Mouse (Mus musculus) liver, postnatal 0 days (tissue): ENCODE measurements at regions not wholly inside any gene's neighbourhood (a gene's known extent, or its start where the extent isn't known, plus 50 kb on each side); places are given as distances from the start of the nearest gene placed in this dataset.

ENCODE experiments used
- ATAC-seq: fragments of 200-750 bp; cut with Nextera tagmentation; 2 replicates; pipeline ENCODE4 v1.8.0; 2017; ENCODE audit warnings: mild to moderate bottlenecking, moderate library complexity
- DNase-seq: peaks from one replicate; pipeline ENCODE4 v3.0.0-alpha.2; 2016
- H3K27ac ChIP-seq: fragments of 300-500 bp; sonication (generic); 2 replicates; pipeline ENCODE4 v1.5.1; 2014; ENCODE audit warnings: antibody characterized with exemption, moderate library complexity, mild to moderate bottlenecking, low read depth
- H3K27me3 ChIP-seq: fragments of 300-500 bp; sonication (generic); 2 replicates; pipeline ENCODE4 v1.6.1; 2014; ENCODE audit warnings: low read length, control low read depth, mixed read lengths; ENCODE audit not compliant: insufficient read depth
- H3K36me3 ChIP-seq: fragments of 300-500 bp; sonication (generic); replicated peaks from 2 replicates; pipeline ENCODE4 v1.6.1; 2014; ENCODE audit warnings: mild to moderate bottlenecking, control low read depth, low read length, moderate library complexity, mixed read lengths; ENCODE audit not compliant: insufficient read depth
- H3K4me1 ChIP-seq: fragments of 300-500 bp; sonication (generic); 2 replicates; pipeline ENCODE4 v1.6.1; 2014; ENCODE audit warnings: antibody characterized with exemption, mild to moderate bottlenecking, control low read depth; ENCODE audit not compliant: insufficient read depth
- H3K4me2 ChIP-seq: fragments of 300-500 bp; sonication (generic); 2 replicates; pipeline ENCODE4 v1.6.1; 2014; ENCODE audit warnings: low read depth, mild to moderate bottlenecking, low read length, moderate library complexity, mixed read lengths
- H3K4me3 ChIP-seq: fragments of 300-500 bp; sonication (generic); 2 replicates; pipeline ENCODE4 v1.5.1; 2014; ENCODE audit warnings: low read depth, low read length
- H3K9ac ChIP-seq: fragments of 300-500 bp; sonication (generic); replicated peaks from 2 replicates; pipeline ENCODE4 v1.6.1; 2014; ENCODE audit warnings: mild to moderate bottlenecking, moderate library complexity
- H3K9me3 ChIP-seq: fragments of 300-500 bp; sonication (generic); 2 replicates; pipeline ENCODE4 v1.6.1; 2016; ENCODE audit warnings: mild to moderate bottlenecking, control low read depth, low read length, mixed read lengths
- CTCF ChIP-seq: sonication (generic); IDR thresholded peaks from 2 replicates; pipeline ENCODE4 v1.5.1; 2016; ENCODE audit warnings: antibody characterized with exemption, low read depth
- EP300 ChIP-seq: IDR thresholded peaks from 2 replicates; pipeline ENCODE4 v1.6.1; 2016; ENCODE audit warnings: antibody characterized with exemption, low read depth, mild to moderate bottlenecking
- WGBS: fragments of 180-500 bp; shearing (Covaris S2); extraction: QIAGEN DNeasy Blood & Tissue Kit; methylation state at CpG from one replicate; pipeline ENCODE4 v1.1.7; 2014; ENCODE audit not compliant: insufficient replicate concordance; 5-methylcytosine and 5-hydroxymethylcytosine counted together

DNA sequence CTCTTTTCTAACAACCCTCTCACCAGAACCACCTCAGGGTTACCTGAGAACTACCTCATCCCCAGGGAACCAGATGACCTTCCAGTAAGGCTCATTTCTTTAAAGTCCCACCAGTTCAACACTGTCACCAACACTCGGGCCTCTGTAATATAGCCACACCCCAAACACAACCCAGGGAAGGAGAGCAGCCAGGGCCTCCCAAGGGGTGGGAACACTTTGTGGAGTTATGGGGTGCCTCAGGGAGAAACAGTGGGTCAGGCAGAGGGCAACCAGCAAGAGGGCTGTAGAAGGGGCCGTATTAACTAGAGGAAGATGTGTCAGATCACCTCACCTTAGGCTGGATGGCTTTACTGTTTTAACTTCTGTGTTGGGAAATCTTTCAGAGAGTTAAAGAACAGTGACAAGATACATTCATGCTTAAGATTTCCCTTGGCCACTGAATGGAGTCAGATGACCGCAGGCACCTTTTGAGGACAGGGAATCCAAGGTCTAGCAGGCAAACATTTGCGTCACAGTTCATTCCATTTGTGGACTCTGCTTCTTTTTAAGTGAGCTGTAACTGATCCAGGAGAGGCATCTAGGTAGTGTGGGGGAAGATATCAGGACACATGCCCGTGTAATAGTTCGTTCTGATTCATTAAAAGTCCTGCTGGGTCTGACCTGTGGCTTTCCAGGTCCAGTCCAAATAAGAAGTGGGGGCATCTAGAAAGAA, 67.9 kb upstream of the Slc35c1 start:
- ATAC-seq (no peak), DNase-seq (no peak)
- H3K4me2 ChIP-seq, result no peak overlapping the region
- no peaks in the 10 kb centered on the region for H3K36me3 ChIP-seq
- no peak overlapping the region for H3K9ac ChIP-seq
- no peaks in the 10 kb centered on the region for H3K27me3 ChIP-seq
- TF ChIP-seq EP300, result no peak
- TF ChIP-seq CTCF, result no peak
- no peaks in the 10 kb centered on the region for H3K9me3 ChIP-seq
- H3K4me3 ChIP-seq, result no peak overlapping the region
- WGBS, result 69% methylated on average over 6 of the region's 6 CpGs
- H3K4me1 ChIP-seq, result 0 out of 2 replicates have a peak, but pooled peaks cover 2% of the 10 kb centered on the region
- no peak overlapping the region for H3K27ac ChIP-seq

DNA sequence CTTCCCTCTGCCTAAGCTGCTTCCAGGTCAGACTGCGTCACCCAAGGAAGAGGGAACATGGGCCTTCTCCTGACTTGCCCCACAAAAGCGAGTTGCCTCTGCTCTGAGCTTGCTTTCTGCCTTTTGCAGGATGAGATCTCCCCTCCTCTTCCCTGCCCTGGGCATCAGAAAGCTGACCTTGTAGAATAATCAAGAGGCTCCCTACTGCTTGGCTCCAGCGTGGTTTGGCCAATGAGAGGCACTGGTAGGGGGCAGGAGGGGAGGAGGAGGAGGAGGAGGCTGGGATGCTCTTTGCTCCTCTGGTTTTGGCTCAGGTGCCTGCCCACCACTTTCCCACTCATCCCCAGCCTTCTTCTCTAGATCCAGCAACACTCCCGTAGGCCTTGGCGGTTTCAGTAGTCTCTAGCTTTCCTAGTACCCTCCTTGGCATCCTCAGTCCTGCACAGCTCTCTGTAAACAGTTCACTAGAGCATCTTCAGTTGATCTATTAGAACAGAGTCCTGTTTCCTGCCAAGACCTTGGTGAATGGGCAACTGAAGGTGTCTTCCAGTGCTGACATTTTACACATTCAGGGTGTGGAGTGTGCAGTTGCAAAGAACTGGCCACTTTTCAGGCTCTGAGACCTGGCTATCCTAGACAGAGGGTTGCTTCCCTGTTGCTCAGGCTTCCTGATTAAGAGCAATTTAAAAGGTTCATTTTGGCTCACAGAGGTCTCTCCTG, 66.5 kb upstream of the Slc35c1 start:
- Histone ChIP-seq H3K4me1 (0 out of 2 replicates have a peak, but pooled peaks cover 2% of the 10 kb centered on the region), H3K9me3 (no peaks in the 10 kb centered on the region), H3K36me3 (no peaks in the 10 kb centered on the region), H3K4me2 (no peak overlapping the region), H3K4me3 (no peak overlapping the region), H3K27ac (no peak overlapping the region), H3K9ac (no peak overlapping the region), H3K27me3 (no peaks in the 10 kb centered on the region)
- ATAC-seq (no peak), DNase-seq (no peak)
- 66% methylated on average over 5 of the region's 5 CpGs for WGBS
- TF ChIP-seq CTCF (no peak), EP300 (no peak)

DNA sequence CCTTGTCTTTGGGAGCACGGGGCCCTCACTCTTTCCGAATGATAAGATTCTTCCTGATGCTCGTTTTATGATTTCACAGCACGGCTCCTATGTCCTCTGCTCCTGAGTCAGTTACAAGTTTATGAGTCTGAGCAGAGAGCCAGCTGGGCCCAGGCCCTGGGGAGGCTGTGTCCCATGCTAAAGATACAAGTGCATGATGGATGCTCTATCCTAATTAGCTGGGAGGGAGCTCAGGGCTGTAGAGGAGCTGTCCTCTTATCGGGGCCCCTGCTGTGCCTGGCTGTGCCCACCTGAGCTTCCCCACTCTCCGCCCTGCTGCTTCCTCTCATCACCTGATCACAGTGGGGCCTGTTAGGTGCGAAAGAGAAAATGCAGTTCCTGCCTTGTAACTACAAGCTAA, 65.3 kb upstream of the Slc35c1 start:
- Histone ChIP-seq H3K4me2 (no peak overlapping the region), H3K9me3 (no peaks in the 10 kb centered on the region), H3K9ac (no peak overlapping the region), H3K36me3 (no peaks in the 10 kb centered on the region), H3K27me3 (no peaks in the 10 kb centered on the region), H3K27ac (no peak overlapping the region), H3K4me1 (0 out of 2 replicates have a peak, but pooled peaks cover 2% of the 10 kb centered on the region), H3K4me3 (no peak overlapping the region)
- ATAC-seq (no peak), DNase-seq (no peak)
- WGBS, result 66% methylated on average over 7 of the region's 7 CpGs
- TF ChIP-seq EP300 (no peak), CTCF (no peak)

DNA sequence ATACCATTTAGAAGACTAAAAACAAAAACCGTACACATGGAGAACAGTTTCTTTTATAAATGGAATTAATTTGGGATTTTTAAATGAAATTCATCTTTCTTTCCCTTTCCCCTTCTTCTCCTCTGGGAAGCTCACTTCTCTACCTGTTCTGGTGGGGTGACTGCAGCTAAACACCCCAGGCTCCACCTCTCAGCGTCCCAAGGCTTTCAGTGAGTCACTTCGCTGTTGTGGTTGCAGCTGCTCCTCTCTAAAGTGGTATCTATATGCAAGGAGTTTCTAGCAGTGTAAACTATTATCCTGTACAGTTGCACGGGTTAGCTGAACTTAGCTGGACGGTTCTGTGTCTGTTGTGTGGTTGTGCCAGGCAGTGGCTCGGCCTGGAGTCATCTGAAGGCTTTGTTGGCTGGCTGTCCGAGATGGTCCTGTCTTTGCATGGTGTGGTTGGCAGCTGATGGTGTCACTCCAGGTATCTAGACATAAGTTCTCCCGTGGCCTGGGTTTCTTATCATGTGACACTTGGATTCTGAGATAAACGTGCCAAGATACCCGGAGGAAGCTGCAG, 64.8 kb upstream of the Slc35c1 start:
- Histone ChIP-seq H3K27me3 (no peaks in the 10 kb centered on the region), H3K4me3 (no peak overlapping the region), H3K27ac (no peak overlapping the region), H3K9me3 (no peaks in the 10 kb centered on the region), H3K36me3 (no peaks in the 10 kb centered on the region), H3K4me1 (0 out of 2 replicates have a peak, but pooled peaks cover 2% of the 10 kb centered on the region), H3K4me2 (no peak overlapping the region), H3K9ac (no peak overlapping the region)
- no peak for TF ChIP-seq CTCF
- no peak for TF ChIP-seq EP300
- ATAC-seq (no peak), DNase-seq (no peak)
- WGBS, result 65% methylated on average over 10 of the region's 10 CpGs

DNA sequence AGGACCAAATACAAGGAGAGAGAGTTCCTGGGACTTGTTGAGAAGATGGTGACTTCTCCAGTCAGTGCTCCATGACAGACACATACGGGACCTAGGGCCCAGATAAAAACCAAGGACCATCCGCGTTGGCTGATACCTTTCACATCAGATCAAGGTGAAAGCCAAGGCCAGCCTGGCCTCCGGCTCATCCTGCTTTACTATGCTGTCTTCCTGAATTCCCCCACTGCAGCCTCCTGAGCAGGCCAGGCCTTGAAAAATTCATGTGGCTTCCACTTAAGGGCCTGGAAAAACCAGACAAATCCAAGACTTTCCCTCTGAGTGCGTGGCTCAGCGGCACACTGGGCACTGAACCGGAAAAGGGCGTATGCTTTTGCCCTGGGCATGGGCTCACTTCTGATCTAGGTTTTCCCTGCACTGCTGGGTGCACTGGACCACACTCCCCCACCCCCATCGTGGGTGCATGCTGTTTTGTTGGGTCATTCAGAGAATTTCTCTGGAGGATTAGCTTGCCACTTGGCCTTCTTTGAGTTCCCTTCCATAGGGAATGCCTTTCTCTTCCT, 64.1 kb upstream of the Slc35c1 start:
- H3K27ac ChIP-seq, result no peak overlapping the region
- H3K27me3 ChIP-seq, result no peaks in the 10 kb centered on the region
- WGBS, result 81% methylated on average over 9 of the region's 9 CpGs
- H3K9ac ChIP-seq, result no peak overlapping the region
- no peaks in the 10 kb centered on the region for H3K36me3 ChIP-seq
- no peak overlapping the region for H3K4me3 ChIP-seq
- no peak for ATAC-seq
- 0 out of 2 replicates have a peak, but pooled peaks cover 2% of the 10 kb centered on the region for H3K4me1 ChIP-seq
- no peaks in the 10 kb centered on the region for H3K9me3 ChIP-seq
- no peak for DNase-seq
- no peak overlapping the region for H3K4me2 ChIP-seq
- no peak for TF ChIP-seq CTCF
- no peak for TF ChIP-seq EP300

DNA sequence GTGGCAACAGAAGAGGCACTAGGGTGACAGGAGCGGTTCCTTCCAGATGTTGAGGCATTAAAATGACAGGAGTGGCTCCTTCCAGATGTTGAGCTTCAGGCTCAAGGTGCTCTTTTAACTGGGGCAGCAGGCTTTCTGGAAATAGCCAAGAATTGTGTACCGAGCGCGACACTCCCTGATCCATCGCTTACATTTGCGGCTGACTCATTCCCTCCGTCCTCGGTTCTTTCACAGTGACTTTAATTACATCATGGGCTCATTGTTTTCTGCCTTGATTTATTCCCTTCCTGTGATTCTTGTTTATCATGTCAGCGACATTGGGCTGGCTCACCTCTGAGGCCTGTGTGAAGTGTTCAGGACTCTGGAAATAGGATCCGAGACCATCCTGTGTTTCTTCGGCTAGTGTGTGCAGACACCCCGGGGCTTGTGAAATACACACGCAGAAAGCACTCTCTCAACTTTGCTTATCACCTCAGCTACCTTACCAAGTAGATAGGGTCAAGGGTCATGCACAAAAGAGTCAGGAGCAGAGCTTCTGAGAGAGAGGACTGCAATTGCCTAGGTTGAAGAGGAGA, 63.1 kb upstream of the Slc35c1 start:
- ATAC-seq (no peak), DNase-seq (no peak)
- Histone ChIP-seq H3K4me3 (no peak overlapping the region), H3K9ac (no peak overlapping the region), H3K27ac (no peak overlapping the region), H3K4me1 (no peaks in the 10 kb centered on the region), H3K27me3 (no peaks in the 10 kb centered on the region), H3K4me2 (no peak overlapping the region), H3K9me3 (no peaks in the 10 kb centered on the region), H3K36me3 (no peaks in the 10 kb centered on the region)
- TF ChIP-seq EP300 (no peak), CTCF (no peak)
- 61% methylated on average over 13 of the region's 13 CpGs for WGBS
